Mouse (Mus musculus): ENCODE data around the gene Timm23.

GRCm38 (mm10) chr14:32140359-32140965 lies 61.2 kb downstream of the Timm23 start:
- TF ChIP-seq CTCF (IDR thresholded peaks at IDR 0.05; ENCODE audit: low read depth, low read length) (no peak), POLR2A (IDR thresholded peaks at IDR 0.05; ENCODE audit: extremely low read depth, insufficient read depth, low read length) (no peak)

Data from liver, adult 2 months (tissue).